Mouse (Mus musculus): ENCODE data around the gene Fnbp4. TPM values are rescaled to one million over a fixed set of nuclear protein-coding genes. Genes with fewer than 3 reads are reported as not detected.

Gene Fnbp4
- polyA plus RNA-seq (2014; fragmentation: Nextera tagmentation; extraction: Ambion mirVana) = 82.6 and 118 TPM in 2 replicates

GRCm38 (mm10) chr2:90745053-90745678, at the start of gene Fnbp4:
Fnbp4 (plus strand) TSS chr2:90745370.
- H3K4me3 ChIP-seq (ENCODE audit: low read length) = peak within 1 kb of the TSS; percentile 96
- peaks cover 13% of the 10 kb centered on the region; the same call in 1 of the 2 replicates for H3K4me1 ChIP-seq (ENCODE audit: control insufficient read depth, insufficient read depth, low read length)
- H3K4me2 ChIP-seq (replicated peaks; ENCODE audit: low read depth, low read length) = peak within 1 kb of the TSS; percentile 62
- H3K9me3 ChIP-seq (ENCODE audit: control insufficient read depth, low read length) = no peaks in the 10 kb centered on the region
- H3K27ac ChIP-seq (ENCODE audit: low read depth, low read length) = peak within 1 kb of the TSS; percentile 97
- peak; percentile 99 for ATAC-seq (ENCODE audit: low FRiP score, low TSS enrichment)
- H3K9ac ChIP-seq (ENCODE audit: low read depth, low read length) = peak within 1 kb of the TSS; percentile 96
- WGBS = under 1% methylated on average over 43 of the region's 44 CpGs
- H3K27me3 ChIP-seq (ENCODE audit: control insufficient read depth, insufficient read depth, low read length) = no peaks in the 10 kb centered on the region
- H3K36me3 ChIP-seq (ENCODE audit: control insufficient read depth, insufficient read depth, low read length) = peaks cover 19% of the 10 kb centered on the region; the same call in 1 of the 2 replicates

- H3K4me2 ChIP-seq (replicated peaks; ENCODE audit: low read depth, low read length) = no peak overlapping the region
- H3K4me1 ChIP-seq (ENCODE audit: control insufficient read depth, insufficient read depth, low read length) = no peaks in the 10 kb centered on the region
- no peak overlapping the region for H3K27ac ChIP-seq (ENCODE audit: low read depth, low read length)
- peaks cover 94% of the 10 kb centered on the region for H3K36me3 ChIP-seq (ENCODE audit: control insufficient read depth, insufficient read depth, low read length)
- no peak overlapping the region for H3K4me3 ChIP-seq (ENCODE audit: low read length)
- ATAC-seq (ENCODE audit: low FRiP score, low TSS enrichment) = no peak
- no peaks in the 10 kb centered on the region for H3K9me3 ChIP-seq (ENCODE audit: control insufficient read depth, low read length)
- H3K27me3 ChIP-seq (ENCODE audit: control insufficient read depth, insufficient read depth, low read length) = no peaks in the 10 kb centered on the region
- WGBS = 86% methylated on average over 4 of the region's 4 CpGs
- H3K9ac ChIP-seq (ENCODE audit: low read depth, low read length) = no peak overlapping the region
Observed at GRCm38 (mm10) chr2:90700943-90701342, 44.2 kb upstream of the Fnbp4 start.

DNA sequence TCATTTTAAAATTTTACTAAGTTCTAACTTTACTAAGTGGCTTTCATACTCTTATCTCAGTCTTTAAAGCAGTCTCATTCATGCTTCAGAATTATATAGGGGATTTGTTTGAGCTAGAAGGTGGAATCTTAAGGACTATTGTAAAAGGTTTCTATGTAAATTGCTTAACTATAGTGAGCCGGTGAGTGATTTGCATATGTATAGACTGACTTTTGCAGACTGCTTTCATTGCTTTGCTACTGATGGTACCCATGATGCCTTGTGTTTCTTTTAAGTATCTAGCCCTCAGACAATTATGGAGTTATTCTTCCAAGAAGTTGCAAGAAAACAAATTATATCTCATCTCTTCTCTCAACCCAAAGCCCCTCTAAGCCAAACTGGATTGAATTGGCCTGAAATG, 36.6 kb upstream of the Fnbp4 start:
- Histone ChIP-seq H3K27ac (ENCODE audit: low read depth, low read length) (no peak overlapping the region), H3K4me2 (replicated peaks; ENCODE audit: low read depth, low read length) (no peak overlapping the region)

DNA sequence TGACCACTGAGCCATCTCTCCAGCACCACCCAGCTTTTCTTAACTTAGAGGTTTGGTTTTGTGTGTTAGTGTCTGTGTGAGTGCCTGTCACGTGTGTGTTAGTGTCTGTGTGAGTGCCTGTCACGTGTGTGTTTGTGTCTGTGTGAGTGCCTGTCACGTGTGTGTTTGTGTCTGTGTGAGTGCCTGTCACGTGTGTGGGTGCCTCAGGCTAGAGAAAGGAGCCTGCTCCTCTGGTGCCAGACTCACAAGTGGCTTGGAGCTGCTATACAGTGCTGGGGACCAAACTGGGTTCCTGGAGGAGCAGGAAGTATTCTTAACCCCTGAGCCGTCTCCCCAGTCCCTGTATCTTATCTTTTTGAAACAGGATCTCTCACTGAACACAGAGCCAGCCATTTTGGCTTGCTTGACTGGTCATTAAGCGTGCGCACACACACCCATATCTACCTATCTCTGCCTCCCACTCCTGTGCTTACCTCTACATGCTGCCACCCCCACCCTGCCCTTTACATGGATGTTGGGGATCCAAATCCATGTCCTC, 29.5 kb upstream of the Fnbp4 start:
- WGBS = 90% methylated on average over 7 of the region's 7 CpGs

More for the DNA sequence above, 36.6 kb upstream of the Fnbp4 start:
- Histone ChIP-seq H3K4me3 (ENCODE audit: low read length) (no peak overlapping the region), H3K4me1 (ENCODE audit: control insufficient read depth, insufficient read depth, low read length) (no peaks in the 10 kb centered on the region), H3K27me3 (ENCODE audit: control insufficient read depth, insufficient read depth, low read length) (no peaks in the 10 kb centered on the region), H3K9me3 (ENCODE audit: control insufficient read depth, low read length) (no peaks in the 10 kb centered on the region), H3K36me3 (ENCODE audit: control insufficient read depth, insufficient read depth, low read length) (peaks cover 91% of the 10 kb centered on the region), H3K9ac (ENCODE audit: low read depth, low read length) (no peak overlapping the region)
- WGBS = 73% methylated on average over 1 of the region's 1 CpGs
- no peak for ATAC-seq (ENCODE audit: low FRiP score, low TSS enrichment)

GRCm38 (mm10) chr2:90717366-90717765, 27.8 kb upstream of the Fnbp4 start:
- H3K36me3 ChIP-seq (ENCODE audit: control insufficient read depth, insufficient read depth, low read length) = peaks cover 89% of the 10 kb centered on the region
- WGBS = 90% methylated on average over 4 of the region's 4 CpGs
- H3K4me3 ChIP-seq (ENCODE audit: low read length) = no peak overlapping the region
- no peak for ATAC-seq (ENCODE audit: low FRiP score, low TSS enrichment)
- no peaks in the 10 kb centered on the region for H3K4me1 ChIP-seq (ENCODE audit: control insufficient read depth, insufficient read depth, low read length)
- no peak overlapping the region for H3K27ac ChIP-seq (ENCODE audit: low read depth, low read length)
- no peaks in the 10 kb centered on the region for H3K27me3 ChIP-seq (ENCODE audit: control insufficient read depth, insufficient read depth, low read length)
- H3K4me2 ChIP-seq (replicated peaks; ENCODE audit: low read depth, low read length) = no peak overlapping the region
- H3K9ac ChIP-seq (ENCODE audit: low read depth, low read length) = no peak overlapping the region
- H3K9me3 ChIP-seq (ENCODE audit: control insufficient read depth, low read length) = no peaks in the 10 kb centered on the region

More for the DNA sequence above, 29.5 kb upstream of the Fnbp4 start:
- Histone ChIP-seq H3K27me3 (ENCODE audit: control insufficient read depth, insufficient read depth, low read length) (no peaks in the 10 kb centered on the region), H3K9me3 (ENCODE audit: control insufficient read depth, low read length) (no peaks in the 10 kb centered on the region), H3K4me2 (replicated peaks; ENCODE audit: low read depth, low read length) (no peak overlapping the region), H3K36me3 (ENCODE audit: control insufficient read depth, insufficient read depth, low read length) (peaks cover 88% of the 10 kb centered on the region), H3K4me1 (ENCODE audit: control insufficient read depth, insufficient read depth, low read length) (no peaks in the 10 kb centered on the region), H3K27ac (ENCODE audit: low read depth, low read length) (no peak overlapping the region), H3K9ac (ENCODE audit: low read depth, low read length) (no peak overlapping the region), H3K4me3 (ENCODE audit: low read length) (no peak overlapping the region)
- no peak for ATAC-seq (ENCODE audit: low FRiP score, low TSS enrichment)

DNA sequence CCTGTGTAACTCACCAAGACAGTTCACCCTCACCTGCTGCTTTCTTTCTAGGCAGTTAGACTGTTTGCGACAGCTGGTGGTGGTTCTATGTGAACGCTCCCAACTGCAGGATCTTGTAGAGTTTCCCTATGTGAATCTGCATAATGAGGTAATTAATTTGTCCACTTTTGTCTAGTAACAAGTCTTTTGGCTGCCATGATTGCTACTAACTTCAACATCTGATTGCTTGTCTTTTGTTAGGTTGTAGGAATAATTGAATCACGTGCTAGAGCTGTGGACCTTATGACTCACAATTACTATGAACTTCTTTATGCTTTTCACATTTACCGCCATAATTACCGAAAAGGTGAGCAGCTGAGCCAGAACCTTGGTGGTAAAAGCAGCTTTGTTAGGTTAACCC, 27.2 kb upstream of the Fnbp4 start:
- ATAC-seq (ENCODE audit: low FRiP score, low TSS enrichment) = no peak
- Histone ChIP-seq H3K9ac (ENCODE audit: low read depth, low read length) (no peak overlapping the region), H3K27me3 (ENCODE audit: control insufficient read depth, insufficient read depth, low read length) (no peaks in the 10 kb centered on the region), H3K4me1 (ENCODE audit: control insufficient read depth, insufficient read depth, low read length) (no peaks in the 10 kb centered on the region), H3K4me2 (replicated peaks; ENCODE audit: low read depth, low read length) (no peak overlapping the region), H3K36me3 (ENCODE audit: control insufficient read depth, insufficient read depth, low read length) (peaks cover 89% of the 10 kb centered on the region), H3K4me3 (ENCODE audit: low read length) (no peak overlapping the region), H3K9me3 (ENCODE audit: control insufficient read depth, low read length) (no peaks in the 10 kb centered on the region), H3K27ac (ENCODE audit: low read depth, low read length) (no peak overlapping the region)
- WGBS = 96% methylated on average over 5 of the region's 5 CpGs

DNA sequence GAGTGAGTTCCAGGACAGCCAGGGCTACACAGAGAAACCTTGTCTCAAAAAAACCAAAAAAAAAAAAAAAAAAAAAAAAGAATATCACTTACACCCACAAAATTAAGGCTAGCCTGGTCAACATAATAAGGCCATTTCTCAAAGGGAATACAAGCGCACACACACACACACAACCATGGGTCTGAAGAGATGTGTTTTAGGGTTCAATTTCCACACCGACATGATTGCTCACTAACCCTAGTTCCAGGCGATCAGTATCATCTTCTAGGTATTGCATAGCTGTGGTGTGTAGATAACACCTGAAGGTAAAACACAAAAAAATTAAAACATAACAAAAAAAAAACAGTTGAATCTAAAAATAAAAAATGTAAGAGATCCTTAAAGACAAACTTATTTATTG, 18.4 kb upstream of the Fnbp4 start:
- Histone ChIP-seq H3K36me3 (ENCODE audit: control insufficient read depth, insufficient read depth, low read length) (peaks cover 88% of the 10 kb centered on the region), H3K27me3 (ENCODE audit: control insufficient read depth, insufficient read depth, low read length) (no peaks in the 10 kb centered on the region), H3K4me3 (ENCODE audit: low read length) (no peak overlapping the region), H3K9me3 (ENCODE audit: control insufficient read depth, low read length) (no peaks in the 10 kb centered on the region), H3K9ac (ENCODE audit: low read depth, low read length) (no peak overlapping the region), H3K27ac (ENCODE audit: low read depth, low read length) (no peak overlapping the region), H3K4me2 (replicated peaks; ENCODE audit: low read depth, low read length) (no peak overlapping the region), H3K4me1 (ENCODE audit: control insufficient read depth, insufficient read depth, low read length) (no peaks in the 10 kb centered on the region)
- no peak for ATAC-seq (ENCODE audit: low FRiP score, low TSS enrichment)
- WGBS = 94% methylated on average over 3 of the region's 3 CpGs

DNA sequence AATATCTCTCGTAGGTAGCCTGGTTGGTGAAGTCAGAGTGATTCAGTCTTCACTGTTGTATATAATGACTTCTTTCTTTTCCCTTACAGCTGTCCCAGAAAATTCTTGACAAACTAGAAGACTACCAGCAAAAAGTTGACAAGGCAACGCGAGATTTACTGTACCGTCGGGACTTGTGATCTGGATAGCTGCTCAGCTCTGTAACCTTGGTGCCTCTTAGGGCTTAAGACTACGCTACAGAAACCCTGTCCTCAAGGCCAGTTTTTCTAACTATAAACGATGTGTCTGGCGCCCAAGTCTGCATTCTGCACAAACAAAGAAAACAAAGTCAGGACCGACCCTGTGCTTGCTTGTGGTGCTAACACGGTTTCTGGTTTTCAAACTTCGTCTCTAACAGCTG, 9.8 kb upstream of the Fnbp4 start:
- H3K4me3 ChIP-seq (ENCODE audit: low read length) = no peak overlapping the region
- peaks cover 73% of the 10 kb centered on the region for H3K36me3 ChIP-seq (ENCODE audit: control insufficient read depth, insufficient read depth, low read length)
- H3K27ac ChIP-seq (ENCODE audit: low read depth, low read length) = no peak overlapping the region
- no peaks in the 10 kb centered on the region for H3K4me1 ChIP-seq (ENCODE audit: control insufficient read depth, insufficient read depth, low read length)
- no peak for ATAC-seq (ENCODE audit: low FRiP score, low TSS enrichment)
- no peaks in the 10 kb centered on the region for H3K27me3 ChIP-seq (ENCODE audit: control insufficient read depth, insufficient read depth, low read length)
- H3K9ac ChIP-seq (ENCODE audit: low read depth, low read length) = no peak overlapping the region
- no peak overlapping the region for H3K4me2 ChIP-seq (replicated peaks; ENCODE audit: low read depth, low read length)
- 90% methylated on average over 11 of the region's 11 CpGs for WGBS
- H3K9me3 ChIP-seq (ENCODE audit: control insufficient read depth, low read length) = no peaks in the 10 kb centered on the region

GRCm38 (mm10) chr2:90738801-90739200, 6.4 kb upstream of the Fnbp4 start:
- no peak for ATAC-seq (ENCODE audit: low FRiP score, low TSS enrichment)
- no peak overlapping the region for H3K4me3 ChIP-seq (ENCODE audit: low read length)
- no peak overlapping the region for H3K27ac ChIP-seq (ENCODE audit: low read depth, low read length)
- no peak overlapping the region for H3K4me2 ChIP-seq (replicated peaks; ENCODE audit: low read depth, low read length)
- H3K9ac ChIP-seq (ENCODE audit: low read depth, low read length) = no peak overlapping the region
- H3K27me3 ChIP-seq (ENCODE audit: control insufficient read depth, insufficient read depth, low read length) = no peaks in the 10 kb centered on the region
- 90% methylated on average over 3 of the region's 3 CpGs for WGBS
- peaks cover 40% of the 10 kb centered on the region for H3K36me3 ChIP-seq (ENCODE audit: control insufficient read depth, insufficient read depth, low read length)
- no peaks in the 10 kb centered on the region for H3K9me3 ChIP-seq (ENCODE audit: control insufficient read depth, low read length)
- H3K4me1 ChIP-seq (ENCODE audit: control insufficient read depth, insufficient read depth, low read length) = no peaks in the 10 kb centered on the region

Measured in kidney, embryonic 14.5 days (tissue).